Mouse (Mus musculus) thymus, postnatal 25 days (tissue): Measurements from ENCODE around the gene Kcnk16.
"Not testable (repeated sequence)": the region's sequence is repeated elsewhere in the genome, so short reads cannot be mapped to it uniquely, and the experiment has no call there.

Experiments used
- DNase-seq: peaks from one replicate; pipeline ENCODE4 v3.0.0; 2022

The Kcnk16 gene

GRCm38 (mm10) chr14:20269082-20269809 is at the start of gene Kcnk16:
Gene Kcnk16, minus strand, starts transcription at chr14:20269199.
- DNase-seq, result no peak

GRCm38 (mm10) chr14:20315137-20315536 is 46.1 kb upstream of the Kcnk16 start:
- no peak for DNase-seq

GRCm38 (mm10) chr14:20305085-20305484 is 36.1 kb upstream of the Kcnk16 start:
- DNase-seq, result not testable (repeated sequence)

GRCm38 (mm10) chr14:20298131-20298530 is 29.1 kb upstream of the Kcnk16 start:
- DNase-seq, result no peak

DNA sequence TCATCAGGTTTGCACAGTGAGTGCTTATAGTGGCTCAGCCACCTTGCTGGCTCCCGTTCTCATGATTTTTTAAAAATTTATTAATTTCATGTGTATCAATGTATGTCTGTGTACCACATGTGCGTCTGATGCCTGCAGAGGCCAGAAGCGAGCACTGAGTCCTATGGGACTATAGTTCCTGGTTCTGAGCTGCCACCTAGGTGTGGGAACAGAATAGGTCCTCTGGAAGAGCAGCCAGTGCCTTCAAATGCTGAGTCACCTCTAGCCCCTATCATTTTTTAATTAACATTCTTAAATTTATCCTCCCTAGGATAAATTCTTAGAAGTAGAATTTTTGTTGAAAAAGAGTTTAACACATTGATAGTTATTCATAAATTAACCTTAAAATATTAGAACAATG is 28.6 kb upstream of the Kcnk16 start:
- no peak for DNase-seq

- no peak for DNase-seq
Observed at GRCm38 (mm10) chr14:20294947-20295346, 25.9 kb upstream of the Kcnk16 start.

DNA sequence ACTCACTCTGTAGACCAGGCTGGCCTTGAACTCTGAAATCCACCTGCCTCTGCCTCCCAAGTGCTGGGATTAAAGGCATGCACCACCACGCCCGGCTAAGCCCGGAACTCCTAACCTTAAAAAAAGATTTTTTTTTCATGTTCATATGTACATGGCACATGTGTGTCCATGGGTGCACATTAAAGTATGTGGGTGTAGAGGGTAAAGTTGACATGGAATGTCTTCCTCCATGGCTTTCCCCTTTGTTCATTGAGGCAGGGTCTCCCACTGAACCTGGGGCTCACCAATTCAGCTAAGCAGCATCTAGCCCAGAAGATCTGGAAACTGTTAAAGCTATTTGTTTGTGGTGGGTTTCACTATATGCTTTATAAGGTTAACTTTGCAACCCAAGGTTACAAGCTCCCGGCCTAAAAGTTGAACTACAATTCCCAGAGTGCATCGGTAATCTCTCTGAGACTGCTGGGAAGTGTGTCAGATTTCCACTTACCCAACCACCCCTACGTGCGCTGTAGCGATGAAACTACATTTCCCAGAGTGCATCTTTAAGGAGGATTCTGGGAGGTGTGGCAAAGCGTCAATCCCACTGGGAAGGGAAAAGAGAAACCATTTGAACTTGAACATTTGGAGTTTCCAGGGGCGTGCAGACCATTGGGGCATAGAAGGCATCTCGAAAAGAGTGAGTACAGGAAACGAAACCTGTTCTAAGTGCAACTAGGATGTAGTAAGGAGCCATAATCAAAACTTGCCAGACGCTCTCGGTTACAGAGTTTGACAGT is 25.3 kb upstream of the Kcnk16 start, which contains the start of gene Nudt13:
TSS of gene Nudt13 (plus strand) at position 581 of the 776 bp plus-strand sequence.
- peak; percentile 77 for DNase-seq

DNA sequence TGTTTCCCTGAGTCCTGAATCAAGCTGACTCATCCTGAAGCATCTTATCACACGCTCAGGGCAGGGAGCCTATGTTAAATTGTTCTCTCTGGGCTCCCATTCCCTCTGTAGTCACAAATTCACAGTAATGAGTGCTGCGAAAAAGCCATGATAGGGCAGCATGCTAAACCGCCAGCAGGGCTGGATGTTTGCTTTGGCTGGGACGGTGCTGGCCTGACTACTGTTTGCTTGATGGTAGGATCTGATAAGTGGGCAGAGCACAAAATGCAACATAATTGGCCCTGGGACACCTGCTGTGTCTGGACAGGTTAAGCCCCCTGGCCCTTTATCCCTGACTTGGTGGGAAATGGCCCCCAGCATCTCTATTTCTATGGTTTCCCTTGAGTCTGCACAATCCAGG is 22.4 kb upstream of the Kcnk16 start:
- DNase-seq, result no peak

DNA sequence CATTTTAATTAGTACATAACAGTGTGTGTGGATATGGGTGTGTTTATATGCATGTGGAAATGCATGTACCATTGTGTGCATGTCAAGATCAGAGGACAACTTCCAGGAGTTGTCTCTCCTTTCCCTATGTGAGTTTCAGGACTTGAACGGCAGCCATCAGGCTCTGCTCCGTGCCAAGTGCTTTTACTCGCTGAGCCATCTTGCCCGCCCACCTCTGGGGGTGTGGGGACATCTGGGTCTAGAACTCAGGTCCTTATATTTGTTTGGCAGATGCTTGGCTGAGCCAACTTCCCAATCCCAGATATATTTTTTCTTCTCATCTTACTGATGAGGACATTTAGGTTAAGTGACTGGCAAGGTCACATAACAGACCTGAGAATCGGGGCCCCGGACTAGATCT is 578 bp downstream of the Kcnk16 start:
- DNase-seq, result no peak

- no peak for DNase-seq
Observed at GRCm38 (mm10) chr14:20262346-20262745, 6.7 kb downstream of the Kcnk16 start.

DNA sequence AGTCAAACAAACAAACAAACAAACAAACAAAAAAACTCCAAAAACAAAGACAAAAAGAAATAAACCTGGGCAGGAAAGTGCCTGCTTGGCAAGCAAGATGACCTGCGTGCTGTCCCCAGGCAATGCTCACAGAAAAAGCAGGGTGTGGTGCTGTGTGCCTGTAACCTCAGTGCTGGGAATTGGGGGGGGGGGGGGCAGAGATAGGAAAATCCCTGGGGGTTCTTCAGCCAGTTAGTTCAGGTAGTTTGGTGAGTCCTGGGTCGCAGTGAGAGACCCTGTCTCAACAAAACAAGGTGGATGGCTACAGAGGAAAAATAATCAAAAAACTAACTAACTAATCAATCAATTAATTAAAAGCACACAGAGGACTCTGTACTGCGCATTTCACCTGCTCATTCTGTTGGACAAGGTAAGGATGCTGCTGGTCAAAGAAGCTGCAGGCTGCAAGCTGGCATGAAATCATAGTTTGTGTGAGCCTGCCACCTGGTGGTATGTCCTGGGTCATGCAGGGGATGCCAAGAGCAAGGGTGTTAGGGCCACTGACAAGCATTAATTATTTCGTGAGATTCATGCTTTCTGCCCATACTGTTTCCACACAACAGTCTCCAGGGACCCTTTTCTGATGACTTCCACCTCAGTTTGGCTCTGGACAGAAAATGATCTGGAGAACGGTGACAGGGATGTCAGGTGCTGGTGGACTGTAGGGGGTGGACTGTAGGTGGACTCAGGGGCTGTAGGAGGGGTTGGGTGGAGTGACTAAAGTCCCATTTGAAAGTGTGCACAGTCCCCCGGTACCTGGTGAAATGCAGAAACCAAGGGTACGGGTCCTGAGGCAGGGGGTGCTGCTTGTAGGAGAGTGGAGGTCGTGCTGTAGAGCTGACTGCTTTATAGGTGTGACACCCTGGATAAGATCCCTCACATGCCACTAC is 10.6 kb downstream of the Kcnk16 start:
- peak; percentile 79 for DNase-seq

- DNase-seq, result no peak
Observed at GRCm38 (mm10) chr14:20250237-20251171, 18.5 kb downstream of the Kcnk16 start.

- DNase-seq, result no peak
Observed at GRCm38 (mm10) chr14:20248001-20248400, 21.0 kb downstream of the Kcnk16 start.

- DNase-seq, result no peak
Observed at GRCm38 (mm10) chr14:20246811-20247266, 22.2 kb downstream of the Kcnk16 start.

DNA sequence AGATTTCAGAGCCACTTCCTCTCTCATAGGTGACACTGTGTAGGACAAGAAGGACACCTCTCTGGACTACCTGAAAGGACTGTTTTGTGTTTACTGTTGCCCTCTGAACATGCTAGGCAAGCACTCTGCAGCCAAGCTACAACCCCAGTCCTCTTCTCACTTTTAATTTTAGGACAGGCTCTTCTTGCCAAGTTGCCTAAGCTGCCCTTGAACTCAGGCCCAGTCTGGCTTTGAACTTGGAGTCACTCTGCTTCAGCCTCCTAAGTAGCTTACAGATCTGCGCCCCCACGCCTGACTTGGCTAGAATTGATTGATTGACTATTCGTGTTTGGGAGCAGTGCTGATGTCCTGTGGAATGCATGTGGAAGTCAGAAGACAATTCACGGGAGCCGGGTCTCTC is 23.1 kb downstream of the Kcnk16 start:
- no peak for DNase-seq

DNA sequence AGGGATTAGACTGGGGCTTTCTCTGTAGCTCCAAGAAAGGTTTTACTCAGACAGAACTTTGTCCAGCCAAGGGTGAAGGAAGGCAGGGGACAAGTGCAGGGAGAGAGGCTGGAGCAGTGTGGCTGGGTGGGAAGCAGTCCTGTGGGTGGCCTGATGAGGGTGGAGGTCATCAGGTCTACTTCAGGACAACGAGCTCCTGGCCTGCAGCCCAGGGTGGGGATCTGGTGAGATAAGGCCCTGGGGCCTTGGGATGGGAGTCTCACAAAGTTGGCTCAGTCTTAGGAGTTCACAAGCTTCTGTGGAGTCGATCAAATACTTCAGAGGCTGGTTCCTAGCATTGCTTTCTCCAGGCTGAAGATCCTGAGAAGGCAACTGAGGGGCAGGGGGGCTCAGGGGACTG is 23.7 kb downstream of the Kcnk16 start:
- DNase-seq, result no peak

GRCm38 (mm10) chr14:20243158-20243557 is 25.8 kb downstream of the Kcnk16 start:
- DNase-seq, result no peak

- no peak for DNase-seq
Observed at GRCm38 (mm10) chr14:20242454-20242853, 26.5 kb downstream of the Kcnk16 start.

GRCm38 (mm10) chr14:20234403-20234802 is 34.6 kb downstream of the Kcnk16 start:
- no peak for DNase-seq

GRCm38 (mm10) chr14:20233016-20233980 is 35.7 kb downstream of the Kcnk16 start:
- no peak for DNase-seq

DNA sequence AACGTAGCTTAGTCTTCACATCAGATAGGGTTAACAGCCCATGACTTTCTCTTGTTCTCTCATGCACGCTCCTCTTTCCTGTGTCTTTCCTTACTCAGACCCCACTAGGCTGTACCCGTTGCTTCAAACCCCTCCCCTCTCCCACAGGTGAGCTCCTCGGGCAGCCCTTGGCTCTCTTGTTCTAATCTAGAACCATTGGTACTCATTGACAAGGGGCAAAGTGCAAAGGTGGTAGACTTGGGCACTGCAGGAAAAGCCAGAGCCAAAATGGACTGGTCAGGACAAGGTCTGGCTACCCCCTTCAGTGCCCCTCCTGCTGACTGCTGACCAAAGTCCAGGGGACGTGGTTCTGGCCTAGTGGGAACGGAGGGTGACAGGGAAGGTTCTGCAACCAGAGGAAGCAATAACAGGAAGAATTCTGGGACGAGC is 38.9 kb downstream of the Kcnk16 start:
- DNase-seq, result no peak
